Mouse (Mus musculus) limb, embryonic 15.5 days (tissue): ENCODE measurements around the gene Abcc4. TPM values are rescaled to one million over a fixed set of nuclear protein-coding genes. Genes with fewer than 3 reads are reported as not detected.

Experiments used
- ATAC-seq: fragments of 200-750 bp; cut with Nextera tagmentation; 2 replicates; pipeline ENCODE4 v1.8.0; 2017; ENCODE audit warnings: low read depth, moderate TSS enrichment; ENCODE audit not compliant: insufficient number of reproducible peaks, low FRiP score, low TSS enrichment
- H3K27ac ChIP-seq: fragments of 300-500 bp; sonication (generic); 2 replicates; pipeline ENCODE4 v1.5.1; 2015; ENCODE audit warnings: moderate library complexity, mild to moderate bottlenecking, inconsistent platforms
- H3K27me3 ChIP-seq: fragments of 300-500 bp; sonication (generic); 2 replicates; pipeline ENCODE4 v1.6.1; 2015; ENCODE audit warnings: inconsistent platforms
- H3K36me3 ChIP-seq: fragments of 300-500 bp; sonication (generic); 2 replicates; pipeline ENCODE4 v1.6.1; 2015; ENCODE audit warnings: inconsistent platforms
- H3K4me1 ChIP-seq: fragments of 300-500 bp; sonication (generic); 2 replicates; pipeline ENCODE4 v1.6.1; 2015; ENCODE audit warnings: inconsistent platforms
- H3K4me2 ChIP-seq: fragments of 300-500 bp; sonication (generic); 2 replicates; pipeline ENCODE4 v1.6.1; 2015; ENCODE audit warnings: mild to moderate bottlenecking, inconsistent platforms
- H3K4me3 ChIP-seq: fragments of 300-500 bp; sonication (generic); 2 replicates; pipeline ENCODE4 v1.5.1; 2015; ENCODE audit warnings: mild to moderate bottlenecking, inconsistent platforms
- H3K9ac ChIP-seq: fragments of 300-500 bp; sonication (generic); 2 replicates; pipeline ENCODE4 v1.6.1; 2015; ENCODE audit warnings: inconsistent platforms
- H3K9me3 ChIP-seq: fragments of 300-500 bp; sonication (generic); 2 replicates; pipeline ENCODE4 v1.6.1; 2016; ENCODE audit warnings: inconsistent platforms
- WGBS: fragments of 180-500 bp; shearing (Covaris S2); methylation state at CpG from one replicate; pipeline ENCODE4 v1.1.7; 2015; 5-methylcytosine and 5-hydroxymethylcytosine counted together
- polyA plus RNA-seq: library from polyadenylated mRNA; unstranded; fragments of >200 nt; fragmentation: Nextera tagmentation; extraction: Ambion mirVana; gene quantifications from 2 replicates; pipeline ENCODE4 v1.2.1, GENCODE M21; 2015

The Abcc4 gene
- polyA plus RNA-seq, 1 experiment from 2014 or later, result 1.4 TPM

DNA sequence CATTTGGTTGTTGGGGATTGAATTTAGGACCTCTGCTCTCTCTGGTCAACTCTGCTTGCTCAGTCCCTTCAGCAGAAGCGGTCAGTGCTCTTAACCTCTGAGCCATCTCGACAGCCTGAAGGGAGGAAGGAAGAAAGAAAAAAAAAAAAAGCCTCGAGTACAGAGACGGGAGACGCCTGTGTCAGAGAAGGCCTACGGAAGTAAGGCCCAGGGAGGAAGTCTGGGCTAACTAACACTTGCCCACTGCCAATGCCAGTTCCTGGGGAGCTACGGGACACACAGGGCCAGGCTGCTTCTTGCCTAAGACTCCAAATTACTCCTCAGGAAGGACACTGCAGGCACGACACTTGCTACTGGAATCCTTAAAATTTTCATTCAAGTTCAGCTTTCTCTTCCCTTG lies 15.1 kb downstream of the Abcc4 start:
- Histone ChIP-seq H3K27me3 (no peaks in the 10 kb centered on the region), H3K9ac (no peak overlapping the region)

GRCm38 (mm10) chr14:118690336-118690735 lies 15.7 kb downstream of the Abcc4 start:
- Histone ChIP-seq H3K4me1 (peaks cover 13% of the 10 kb centered on the region), H3K27ac (peak overlapping the region; percentile 22; the same call in 1 of the 2 replicates), H3K4me3 (no peak overlapping the region), H3K27me3 (no peaks in the 10 kb centered on the region), H3K4me2 (no peak overlapping the region), H3K9ac (no peak overlapping the region), H3K9me3 (no peaks in the 10 kb centered on the region), H3K36me3 (no peaks in the 10 kb centered on the region)
- WGBS, result 70% methylated on average over 10 of the region's 10 CpGs
- no peak for ATAC-seq

More for the DNA sequence above, 15.1 kb downstream of the Abcc4 start:
- H3K36me3 ChIP-seq, result no peaks in the 10 kb centered on the region
- WGBS, result 58% methylated on average over 8 of the region's 8 CpGs
- no peak overlapping the region for H3K27ac ChIP-seq
- H3K4me1 ChIP-seq, result peaks cover 13% of the 10 kb centered on the region
- ATAC-seq, result no peak
- no peak overlapping the region for H3K4me3 ChIP-seq
- H3K9me3 ChIP-seq, result no peaks in the 10 kb centered on the region
- no peak overlapping the region for H3K4me2 ChIP-seq

GRCm38 (mm10) chr14:118688643-118689042 lies 17.4 kb downstream of the Abcc4 start:
- 44% methylated on average over 5 of the region's 5 CpGs for WGBS
- Histone ChIP-seq H3K9me3 (no peaks in the 10 kb centered on the region), H3K4me3 (no peak overlapping the region), H3K27me3 (no peaks in the 10 kb centered on the region), H3K36me3 (no peaks in the 10 kb centered on the region), H3K4me2 (no peak overlapping the region), H3K4me1 (peaks cover 13% of the 10 kb centered on the region), H3K9ac (no peak overlapping the region), H3K27ac (no peak overlapping the region)
- ATAC-seq, result no peak

GRCm38 (mm10) chr14:118686861-118687260 lies 19.2 kb downstream of the Abcc4 start:
- no peaks in the 10 kb centered on the region for H3K9me3 ChIP-seq
- peak overlapping the region; percentile 11; the same call in 1 of the 2 replicates for H3K4me3 ChIP-seq
- peaks cover 13% of the 10 kb centered on the region for H3K4me1 ChIP-seq
- no peaks in the 10 kb centered on the region for H3K36me3 ChIP-seq
- no peaks in the 10 kb centered on the region for H3K27me3 ChIP-seq
- H3K4me2 ChIP-seq, result peak overlapping the region; percentile 17; the same call in 1 of the 2 replicates
- no peak overlapping the region for H3K27ac ChIP-seq
- WGBS, result 47% methylated on average over 5 of the region's 5 CpGs
- ATAC-seq, result no peak
- H3K9ac ChIP-seq, result no peak overlapping the region

- ATAC-seq, result no peak
- no peak overlapping the region for H3K27ac ChIP-seq
- H3K4me1 ChIP-seq, result peaks cover 11% of the 10 kb centered on the region
- H3K9ac ChIP-seq, result no peak overlapping the region
- 85% methylated on average over 6 of the region's 6 CpGs for WGBS
- H3K27me3 ChIP-seq, result no peaks in the 10 kb centered on the region
- no peak overlapping the region for H3K4me3 ChIP-seq
- H3K4me2 ChIP-seq, result no peak overlapping the region
- H3K36me3 ChIP-seq, result no peaks in the 10 kb centered on the region
- no peaks in the 10 kb centered on the region for H3K9me3 ChIP-seq
Measured at GRCm38 (mm10) chr14:118685572-118685971, 20.4 kb downstream of the Abcc4 start.

- no peak for ATAC-seq
- H3K4me3 ChIP-seq, result no peak overlapping the region
- H3K36me3 ChIP-seq, result no peaks in the 10 kb centered on the region
- WGBS, result 51% methylated on average over 10 of the region's 10 CpGs
- no peaks in the 10 kb centered on the region for H3K4me1 ChIP-seq
- H3K9me3 ChIP-seq, result no peaks in the 10 kb centered on the region
- H3K27ac ChIP-seq, result no peak overlapping the region
- H3K4me2 ChIP-seq, result no peak overlapping the region
- no peak overlapping the region for H3K9ac ChIP-seq
- H3K27me3 ChIP-seq, result no peaks in the 10 kb centered on the region
Measured at GRCm38 (mm10) chr14:118682339-118683034, 23.5 kb downstream of the Abcc4 start.

GRCm38 (mm10) chr14:118681087-118681486 lies 24.9 kb downstream of the Abcc4 start:
- ATAC-seq, result no peak
- no peak overlapping the region for H3K27ac ChIP-seq
- H3K4me3 ChIP-seq, result no peak overlapping the region
- WGBS, result 46% methylated on average over 8 of the region's 8 CpGs
- no peaks in the 10 kb centered on the region for H3K4me1 ChIP-seq
- no peak overlapping the region for H3K4me2 ChIP-seq
- no peaks in the 10 kb centered on the region for H3K36me3 ChIP-seq
- no peaks in the 10 kb centered on the region for H3K27me3 ChIP-seq
- H3K9ac ChIP-seq, result no peak overlapping the region
- H3K9me3 ChIP-seq, result no peaks in the 10 kb centered on the region

DNA sequence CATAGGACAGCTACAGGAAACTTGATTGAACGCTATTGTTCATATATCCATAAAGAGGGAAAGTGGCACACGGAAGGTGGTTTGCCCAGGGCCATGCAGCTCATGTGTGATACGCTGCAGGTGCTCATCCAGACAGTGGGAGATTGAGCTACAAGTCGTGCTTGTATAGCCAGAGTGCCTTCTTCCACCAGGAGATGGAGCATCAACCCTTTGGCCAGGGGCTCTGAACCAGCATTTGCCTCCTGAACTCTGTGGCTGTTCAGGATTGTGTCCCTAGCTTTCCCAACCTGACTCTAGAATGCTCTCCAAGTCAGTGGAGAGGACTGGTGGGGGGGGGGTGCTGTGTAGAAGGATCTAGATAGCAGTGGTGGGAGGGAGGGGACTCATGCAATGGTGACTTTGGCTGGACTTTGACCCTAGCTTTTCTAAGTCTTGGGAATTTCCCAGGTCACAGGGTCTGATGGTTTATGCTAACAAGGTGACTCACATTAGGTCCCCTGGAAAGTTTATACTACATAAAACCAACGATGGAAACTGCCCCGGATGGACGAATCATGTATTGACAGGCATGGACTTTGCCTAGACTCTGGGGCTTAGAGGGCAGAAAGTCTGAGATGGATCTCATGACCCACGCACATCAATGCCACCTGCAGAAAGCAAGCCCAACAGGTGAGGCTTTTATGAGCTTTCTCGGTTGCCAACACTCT lies 27.6 kb downstream of the Abcc4 start:
- Histone ChIP-seq H3K9ac (no peak overlapping the region), H3K9me3 (no peaks in the 10 kb centered on the region), H3K4me3 (no peak overlapping the region), H3K36me3 (no peaks in the 10 kb centered on the region), H3K4me2 (no peak overlapping the region), H3K27me3 (no peaks in the 10 kb centered on the region), H3K27ac (no peak overlapping the region), H3K4me1 (peaks cover 11% of the 10 kb centered on the region)
- ATAC-seq, result no peak
- WGBS, result 84% methylated on average over 9 of the region's 9 CpGs

DNA sequence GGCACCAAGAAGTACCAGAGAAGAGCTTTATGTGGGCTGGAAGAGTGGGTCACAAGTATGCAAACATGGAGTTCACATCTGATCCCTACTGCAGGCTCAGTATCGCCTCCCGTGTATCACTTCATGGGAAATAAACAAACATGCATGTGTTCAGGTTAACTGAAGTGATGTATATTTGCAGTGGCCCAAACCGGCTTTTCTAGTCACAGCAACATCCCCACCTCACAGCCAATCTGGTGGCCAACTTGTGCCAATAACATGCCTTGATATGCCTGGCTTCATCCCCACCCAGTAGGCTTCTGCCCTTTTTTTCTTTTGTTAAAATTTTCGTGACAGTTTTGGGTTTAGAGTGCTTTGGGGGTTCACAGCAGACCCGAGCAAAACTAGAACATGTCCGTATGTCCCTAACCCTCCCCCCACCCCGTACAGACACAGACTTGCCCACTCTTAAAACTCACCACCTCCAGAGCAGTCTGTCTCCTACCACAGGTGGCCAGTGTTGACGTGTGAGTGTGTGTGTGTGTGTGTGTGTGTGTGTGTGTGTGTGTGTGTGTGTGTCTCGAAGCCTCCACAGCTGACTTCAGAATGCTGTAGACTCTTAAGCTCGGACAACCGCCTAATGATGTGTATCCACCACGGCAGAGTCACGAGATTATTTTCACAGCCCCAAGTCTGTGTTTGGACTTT lies 29.6 kb downstream of the Abcc4 start:
- H3K27ac ChIP-seq, result no peak overlapping the region
- no peaks in the 10 kb centered on the region for H3K9me3 ChIP-seq
- peaks cover 13% of the 10 kb centered on the region for H3K4me1 ChIP-seq
- 68% methylated on average over 13 of the region's 13 CpGs for WGBS
- no peak overlapping the region for H3K4me2 ChIP-seq
- H3K4me3 ChIP-seq, result no peak overlapping the region
- no peak for ATAC-seq
- no peak overlapping the region for H3K9ac ChIP-seq
- no peaks in the 10 kb centered on the region for H3K36me3 ChIP-seq
- H3K27me3 ChIP-seq, result no peaks in the 10 kb centered on the region

DNA sequence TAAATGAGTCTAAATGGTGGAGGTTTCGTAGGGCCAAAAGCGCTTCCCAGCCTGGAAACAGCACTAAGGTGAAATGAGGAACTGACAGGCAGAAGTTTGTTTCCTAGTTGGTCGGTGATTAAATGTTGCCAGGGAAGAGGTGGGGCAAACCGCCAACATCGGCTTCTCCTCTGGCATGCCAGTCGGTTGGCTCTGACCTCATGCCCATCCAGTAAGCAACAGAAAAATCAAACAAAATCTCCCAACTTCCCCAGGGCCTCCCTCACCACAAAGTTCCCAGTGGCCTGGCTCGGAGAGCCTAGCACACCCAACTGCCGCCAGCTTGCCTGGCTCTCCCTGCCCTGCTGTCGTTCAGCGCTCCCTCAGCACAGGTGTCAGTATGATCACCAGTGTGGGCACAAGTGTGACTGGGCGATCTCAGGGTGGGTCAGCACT lies 31.3 kb downstream of the Abcc4 start:
- H3K9me3 ChIP-seq, result no peaks in the 10 kb centered on the region
- no peak for ATAC-seq
- peaks cover 14% of the 10 kb centered on the region for H3K4me1 ChIP-seq
- no peak overlapping the region for H3K9ac ChIP-seq
- 67% methylated on average over 11 of the region's 11 CpGs for WGBS
- no peak overlapping the region for H3K27ac ChIP-seq
- H3K36me3 ChIP-seq, result no peaks in the 10 kb centered on the region
- no peaks in the 10 kb centered on the region for H3K27me3 ChIP-seq
- no peak overlapping the region for H3K4me3 ChIP-seq
- no peak overlapping the region for H3K4me2 ChIP-seq

- Histone ChIP-seq H3K9ac (no peak overlapping the region), H3K36me3 (no peaks in the 10 kb centered on the region), H3K9me3 (no peaks in the 10 kb centered on the region), H3K4me2 (no peak overlapping the region), H3K27me3 (no peaks in the 10 kb centered on the region), H3K27ac (no peak overlapping the region), H3K4me3 (no peak overlapping the region), H3K4me1 (peaks cover 14% of the 10 kb centered on the region)
- WGBS, result 75% methylated on average over 7 of the region's 7 CpGs
- no peak for ATAC-seq
Measured at GRCm38 (mm10) chr14:118674224-118674623, 31.8 kb downstream of the Abcc4 start.

DNA sequence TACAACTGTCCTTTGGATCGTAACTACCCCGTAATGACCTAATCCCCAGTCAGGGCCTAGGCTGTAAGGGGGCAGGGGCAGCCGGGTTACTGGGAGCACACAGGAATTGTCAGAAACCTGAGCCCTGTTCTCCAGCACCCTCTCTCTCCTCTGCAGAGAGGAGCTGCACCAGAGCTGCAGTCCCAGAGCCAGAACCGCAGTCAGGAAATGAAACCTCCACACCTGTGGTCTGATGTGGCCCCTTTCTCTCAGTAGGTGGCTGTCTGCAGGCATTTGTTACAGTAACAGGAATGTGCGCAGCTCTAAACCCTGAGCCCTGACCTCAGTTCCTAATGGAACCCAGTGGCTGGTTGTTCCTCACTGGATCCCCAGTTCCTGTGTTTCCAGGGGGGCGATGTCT lies 32.5 kb downstream of the Abcc4 start:
- H3K4me1 ChIP-seq, result peaks cover 14% of the 10 kb centered on the region

More for the DNA sequence above, 32.5 kb downstream of the Abcc4 start:
- Histone ChIP-seq H3K27ac (no peak overlapping the region), H3K4me3 (no peak overlapping the region), H3K27me3 (no peaks in the 10 kb centered on the region), H3K4me2 (no peak overlapping the region), H3K36me3 (no peaks in the 10 kb centered on the region), H3K9ac (no peak overlapping the region), H3K9me3 (no peaks in the 10 kb centered on the region)
- ATAC-seq, result no peak
- WGBS, result 37% methylated on average over 6 of the region's 6 CpGs
